Mouse (Mus musculus): ENCODE results near the gene Ftl1. TPM values are rescaled to one million over a fixed set of nuclear protein-coding genes. Genes with fewer than 3 reads are reported as not detected.

Ftl1 gene
- polyA plus RNA-seq, 1 experiment from 2014 or later, result 5,416 TPM

- peaks cover 100% of the 10 kb centered on the region for H3K27me3 ChIP-seq (ENCODE audit: low read depth, poor library complexity, severe bottlenecking)
- peaks cover 36% of the 10 kb centered on the region for H3K4me1 ChIP-seq
- 2% methylated on average over 45 of the region's 45 CpGs for WGBS
- no peaks in the 10 kb centered on the region for H3K36me3 ChIP-seq
- DNase-seq (ENCODE audit: low spot score), result peak; percentile 72
- H3K9me3 ChIP-seq (replicated peaks), result no peaks in the 10 kb centered on the region
- peak within 1 kb of the TSS; percentile 76 for H3K27ac ChIP-seq
- H3K4me3 ChIP-seq, result peak within 1 kb of the TSS; percentile 67
These were observed 46.4 kb downstream of the Ftl1 start, which contains the start of gene Ntf5 for GRCm38 (mm10) chr7:45413113-45413863. Ntf5 (plus strand) TSS chr7:45413695.

- 84% methylated on average over 2 of the region's 2 CpGs for whole genome bisulfite sequencing
- peaks cover 100% of the 10 kb centered on the region for H3K27me3 ChIP-seq (ENCODE audit: low read depth, poor library complexity, severe bottlenecking)
- no peaks in the 10 kb centered on the region for H3K36me3 ChIP-seq
- no peak overlapping the region for H3K4me3 ChIP-seq
- no peak overlapping the region for H3K27ac ChIP-seq
- H3K9me3 ChIP-seq (replicated peaks), result no peaks in the 10 kb centered on the region
- DNase-seq (ENCODE audit: low spot score), result no peak
- peaks cover 27% of the 10 kb centered on the region for H3K4me1 ChIP-seq
These were observed 47.3 kb downstream of the Ftl1 start for GRCm38 (mm10) chr7:45412421-45412820.

GRCm38 (mm10) chr7:45409497-45410163, 50.1 kb downstream of the Ftl1 start:
- Histone ChIP-seq H3K4me3 (no peak overlapping the region), H3K27ac (no peak overlapping the region), H3K27me3 (ENCODE audit: low read depth, poor library complexity, severe bottlenecking) (peaks cover 99% of the 10 kb centered on the region), H3K4me1 (peaks cover 25% of the 10 kb centered on the region), H3K36me3 (no peaks in the 10 kb centered on the region), H3K9me3 (replicated peaks) (no peaks in the 10 kb centered on the region)
- 87% methylated on average over 8 of the region's 8 CpGs for WGBS
- no peak for DNase-seq (ENCODE audit: low spot score)

DNA sequence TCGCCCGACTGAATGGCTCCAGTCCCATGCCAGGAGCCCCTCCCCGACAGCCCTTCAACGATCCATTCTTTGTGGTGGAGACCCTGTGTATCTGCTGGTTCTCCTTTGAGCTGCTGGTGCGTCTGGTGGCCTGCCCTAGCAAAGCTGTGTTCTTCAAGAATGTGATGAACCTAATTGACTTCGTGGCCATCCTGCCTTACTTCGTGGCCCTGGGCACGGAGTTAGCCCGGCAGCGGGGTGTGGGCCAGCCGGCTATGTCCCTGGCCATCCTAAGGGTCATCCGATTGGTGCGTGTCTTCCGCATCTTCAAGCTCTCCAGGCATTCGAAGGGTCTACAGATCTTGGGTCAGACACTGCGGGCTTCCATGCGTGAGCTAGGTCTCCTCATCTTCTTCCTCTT, 50.7 kb downstream of the Ftl1 start:
- Histone ChIP-seq H3K27ac (no peak overlapping the region), H3K4me1 (peaks cover 18% of the 10 kb centered on the region), H3K27me3 (ENCODE audit: low read depth, poor library complexity, severe bottlenecking) (peaks cover 93% of the 10 kb centered on the region), H3K4me3 (no peak overlapping the region), H3K9me3 (replicated peaks) (no peaks in the 10 kb centered on the region), H3K36me3 (no peaks in the 10 kb centered on the region)
- no peak for DNase-seq (ENCODE audit: low spot score)
- 89% methylated on average over 17 of the region's 17 CpGs for WGBS

- DNase-seq (ENCODE audit: low spot score), result no peak
- Histone ChIP-seq H3K4me1 (peaks cover 13% of the 10 kb centered on the region), H3K27ac (no peak overlapping the region), H3K4me3 (no peak overlapping the region), H3K9me3 (replicated peaks) (no peaks in the 10 kb centered on the region), H3K27me3 (ENCODE audit: low read depth, poor library complexity, severe bottlenecking) (peaks cover 87% of the 10 kb centered on the region), H3K36me3 (no peaks in the 10 kb centered on the region)
- WGBS, result 75% methylated on average over 7 of the region's 7 CpGs
These were observed 51.3 kb downstream of the Ftl1 start for GRCm38 (mm10) chr7:45408351-45408750.

Small RNAs within 50 kb of the gene (microRNA-seq; reads per million reads assigned to microRNA genes)
- not detected for gene Gm22133

Other genes with a start within 250 kb of the Ftl1 start
- 0.21 and 0.41 TPM in 2 replicates for gene Dkkl1, start 247.7 kb downstream of the Ftl1 start, polyA plus RNA-seq (2016; fragmentation: Nextera tagmentation; extraction: Ambion mirVana)
- 435 and 481 TPM in 2 replicates for gene Tead2, start 244.1 kb downstream of the Ftl1 start, polyA plus RNA-seq (2016; fragmentation: Nextera tagmentation; extraction: Ambion mirVana)
- gene Cd37, start 220.8 kb downstream of the Ftl1 start, polyA plus RNA-seq (2016; fragmentation: Nextera tagmentation; extraction: Ambion mirVana), result 1.1 and 1.2 TPM in 2 replicates
- gene Slc6a16, start 218.8 kb downstream of the Ftl1 start, polyA plus RNA-seq (2016; fragmentation: Nextera tagmentation; extraction: Ambion mirVana), result 0.24 and 0.49 TPM in 2 replicates
- gene Slc6a21, start 182.4 kb downstream of the Ftl1 start, polyA plus RNA-seq (2016; fragmentation: Nextera tagmentation; extraction: Ambion mirVana), result not detected in 2 replicates
- 5.2 and 8.4 TPM in 2 replicates for gene Trpm4, start 126.1 kb downstream of the Ftl1 start, polyA plus RNA-seq (2016; fragmentation: Nextera tagmentation; extraction: Ambion mirVana)
- 0.24 and 0.39 TPM in 2 replicates for gene Hrc, start 124.6 kb downstream of the Ftl1 start, polyA plus RNA-seq (2016; fragmentation: Nextera tagmentation; extraction: Ambion mirVana)
- 2.4 and 5.3 TPM in 2 replicates for gene Ppfia3, start 92.9 kb downstream of the Ftl1 start, polyA plus RNA-seq (2016; fragmentation: Nextera tagmentation; extraction: Ambion mirVana)
- gene Lin7b, start 89.3 kb downstream of the Ftl1 start, polyA plus RNA-seq (2016; fragmentation: Nextera tagmentation; extraction: Ambion mirVana), result 0.40 and 0.64 TPM in 2 replicates
- 305 and 308 TPM in 2 replicates for gene Snrnp70, start 64.1 kb downstream of the Ftl1 start, polyA plus RNA-seq (2016; fragmentation: Nextera tagmentation; extraction: Ambion mirVana)
- gene Kcna7, start 54.2 kb downstream of the Ftl1 start, polyA plus RNA-seq (2016; fragmentation: Nextera tagmentation; extraction: Ambion mirVana), result 0.06 TPM in 1 of 2 replicates, not detected in the other
- 2.1 and 2.2 TPM in 2 replicates for gene Ntf5, start 46.2 kb downstream of the Ftl1 start, polyA plus RNA-seq (2016; fragmentation: Nextera tagmentation; extraction: Ambion mirVana)
- gene Lhb, start 39.1 kb downstream of the Ftl1 start, polyA plus RNA-seq (2016; fragmentation: Nextera tagmentation; extraction: Ambion mirVana), result not detected in 2 replicates
- 42.6 and 44.9 TPM in 2 replicates for gene Gys1, start 25.0 kb downstream of the Ftl1 start, polyA plus RNA-seq (2016; fragmentation: Nextera tagmentation; extraction: Ambion mirVana)
- 228 and 283 TPM in 2 replicates for gene Ruvbl2, start 21.8 kb downstream of the Ftl1 start, polyA plus RNA-seq (2016; fragmentation: Nextera tagmentation; extraction: Ambion mirVana)
- 248 and 297 TPM in 2 replicates for gene Bax, start 7.0 kb upstream of the Ftl1 start, polyA plus RNA-seq (2016; fragmentation: Nextera tagmentation; extraction: Ambion mirVana)
- gene Tulp2, start 22.0 kb upstream of the Ftl1 start, polyA plus RNA-seq (2016; fragmentation: Nextera tagmentation; extraction: Ambion mirVana), result 1.8 and 2.2 TPM in 2 replicates
- gene Gm45808, start 26.9 kb upstream of the Ftl1 start, polyA plus RNA-seq (2016; fragmentation: Nextera tagmentation; extraction: Ambion mirVana), result not detected in 2 replicates
- gene Dhdh, start 28.9 kb upstream of the Ftl1 start, polyA plus RNA-seq (2016; fragmentation: Nextera tagmentation; extraction: Ambion mirVana), result 4.9 and 5.8 TPM in 2 replicates
- gene Nucb1, start 50.5 kb upstream of the Ftl1 start, polyA plus RNA-seq (2016; fragmentation: Nextera tagmentation; extraction: Ambion mirVana), result 116 and 125 TPM in 2 replicates
- 22.4 and 25.7 TPM in 2 replicates for gene Ppp1r15a, start 66.4 kb upstream of the Ftl1 start, polyA plus RNA-seq (2016; fragmentation: Nextera tagmentation; extraction: Ambion mirVana)
- gene Plekha4, start 66.4 kb upstream of the Ftl1 start, polyA plus RNA-seq (2016; fragmentation: Nextera tagmentation; extraction: Ambion mirVana), result 0.43 and 1.0 TPM in 2 replicates
- gene Hsd17b14, start 95.0 kb upstream of the Ftl1 start, polyA plus RNA-seq (2016; fragmentation: Nextera tagmentation; extraction: Ambion mirVana), result 1.0 and 1.1 TPM in 2 replicates
- 65.8 and 68.0 TPM in 2 replicates for gene Bcat2, start 110.3 kb upstream of the Ftl1 start, polyA plus RNA-seq (2016; fragmentation: Nextera tagmentation; extraction: Ambion mirVana)
- not detected in 2 replicates for gene Fgf21, start 155.6 kb upstream of the Ftl1 start, polyA plus RNA-seq (2016; fragmentation: Nextera tagmentation; extraction: Ambion mirVana)
- not detected in 2 replicates for gene Fut1, start 157.4 kb upstream of the Ftl1 start, polyA plus RNA-seq (2016; fragmentation: Nextera tagmentation; extraction: Ambion mirVana)
- gene Izumo1, start 161.9 kb upstream of the Ftl1 start, polyA plus RNA-seq (2016; fragmentation: Nextera tagmentation; extraction: Ambion mirVana), result 0.24 TPM in 1 of 2 replicates, not detected in the other
- 8.0 and 8.3 TPM in 2 replicates for gene Rasip1, start 167.6 kb upstream of the Ftl1 start, polyA plus RNA-seq (2016; fragmentation: Nextera tagmentation; extraction: Ambion mirVana)
- gene Mamstr, start 180.1 kb upstream of the Ftl1 start, polyA plus RNA-seq (2016; fragmentation: Nextera tagmentation; extraction: Ambion mirVana), result 2.2 and 3.2 TPM in 2 replicates
- gene Fut2, start 206.5 kb upstream of the Ftl1 start, polyA plus RNA-seq (2016; fragmentation: Nextera tagmentation; extraction: Ambion mirVana), result 0.16 and 0.21 TPM in 2 replicates
- gene Ntn5, start 224.1 kb upstream of the Ftl1 start, polyA plus RNA-seq (2016; fragmentation: Nextera tagmentation; extraction: Ambion mirVana), result 0.16 and 0.39 TPM in 2 replicates
- 0.54 and 0.83 TPM in 2 replicates for gene Sec1, start 234.5 kb upstream of the Ftl1 start, polyA plus RNA-seq (2016; fragmentation: Nextera tagmentation; extraction: Ambion mirVana)
- 2.2 and 4.9 TPM in 2 replicates for gene Car11, start 240.0 kb upstream of the Ftl1 start, polyA plus RNA-seq (2016; fragmentation: Nextera tagmentation; extraction: Ambion mirVana)
- 3.7 and 4.7 TPM in 2 replicates for gene Dbp, start 245.2 kb upstream of the Ftl1 start, polyA plus RNA-seq (2016; fragmentation: Nextera tagmentation; extraction: Ambion mirVana)

Measured in limb, embryonic 10.5 days (tissue).